Mouse (Mus musculus): Measurements from ENCODE around the gene Ikbkg.

- TF ChIP-seq ELF1 (IDR thresholded peaks at IDR 0.05; ENCODE audit: low read depth, low read length) (no peak), JUND (conservative IDR thresholded peaks at IDR 0.05; ENCODE audit: low read depth, low read length) (no peak), CTCF (conservative IDR thresholded peaks at IDR 0.05 in 1 of 2, IDR thresholded peaks at IDR 0.05 in 1 of 2; ENCODE audit: low read depth in 2 of 2, low read length in 2 of 2) (no peak), MXI1 (IDR thresholded peaks at IDR 0.05; ENCODE audit: low read depth, low read length) (no peak), MAZ (IDR thresholded peaks at IDR 0.05; ENCODE audit: low read depth, low read length) (no peak), POLR2AphosphoS2 (IDR thresholded peaks at IDR 0.05; ENCODE audit: low read depth, low read length) (no peak), USF1 (IDR thresholded peaks at IDR 0.05; ENCODE audit: low read depth, low read length) (no peak), RCOR1 (conservative IDR thresholded peaks at IDR 0.05; ENCODE audit: low read depth, low read length) (no peak), POLR2A (IDR thresholded peaks at IDR 0.05; ENCODE audit: low read depth, low read length) (no peak), MAFK (IDR thresholded peaks at IDR 0.05; ENCODE audit: insufficient replicate concordance, low read length) (no peak), UBTF (IDR thresholded peaks at IDR 0.05; ENCODE audit: low read depth, low read length) (no peak), MYC (IDR thresholded peaks at IDR 0.05; ENCODE audit: low read depth, low read length) (no peak)
Observed at GRCm38 (mm10) chrX:74359171-74359570, 33.9 kb upstream of the Ikbkg start.
